Mouse (Mus musculus) ES-Bruce4 (cell line): ENCODE results near the gene Syt1.

Experiments used
- CTCF ChIP-seq: IDR thresholded peaks from one replicate; pipeline ENCODE4 v1.8.1; 2011; ENCODE audit warnings: low read depth, low read length
- EP300 ChIP-seq: IDR thresholded peaks from 2 replicates; pipeline ENCODE4 v1.6.1; 2011; ENCODE audit warnings: low read depth, low read length; ENCODE audit not compliant: insufficient read depth
- POLR2A ChIP-seq: IDR thresholded peaks from one replicate; pipeline ENCODE4 v1.8.1; 2011; ENCODE audit warnings: low read length; ENCODE audit not compliant: insufficient read depth

GRCm38 (mm10) chr10:108470319-108470955 is 540.3 kb downstream of the Syt1 start:
- TF ChIP-seq POLR2A (no peak), CTCF (no peak), EP300 (no peak)
